Mouse (Mus musculus) left cerebral cortex, adult 2 months (tissue): ENCODE results near the gene Phlda1. TPM values are rescaled to one million over a fixed set of nuclear protein-coding genes. Genes with fewer than 3 reads are reported as not detected.

Experiments
- DNase-seq, 2 experiments: peaks; one replicate each; pipeline ENCODE4 v3.0.0; 2021 to 2022; ENCODE audit warnings: low spot score in 2 of 2, mixed read lengths in 1 of 2; ENCODE audit errors: extremely low spot score in 1 of 2
- H3K27ac ChIP-seq: fragments of 200-600 bp; 2 replicates; pipeline ENCODE4 v1.8.1; 2022
- H3K4me3 ChIP-seq: fragments of 200-600 bp; 2 replicates; pipeline ENCODE4 v1.8.1; 2022
- CTCF ChIP-seq: fragments of 200-600 bp; IDR thresholded peaks from 2 replicates; pipeline ENCODE4 v1.8.1; 2022; ENCODE audit warnings: antibody characterized with exemption, mild to moderate bottlenecking, moderate library complexity
- intact Hi-C: fragments of 180-260 bp; cut with DNase I; formaldehyde crosslinking; loops from one replicate; pipeline ENCODE4 v1.15.1; 2025
- total RNA-seq, 2 experiments: library from RNA; stranded (reverse); gene quantifications; 2 replicates each; pipeline ENCODE4 v1.2.3; 2021

The Phlda1 gene
- total RNA-seq, 2 experiments from 2014 or later, result 31.3 to 42.2 TPM

GRCm38 (mm10) chr10:111516804-111517436 lies 10.8 kb downstream of the Phlda1 start:
- no peak for TF ChIP-seq CTCF
- no peak overlapping the region for H3K27ac ChIP-seq
- no peak overlapping the region for H3K4me3 ChIP-seq
- no peak for DNase-seq
- intact Hi-C loops, result no loop called here

GRCm38 (mm10) chr10:111518350-111518749 lies 12.3 kb downstream of the Phlda1 start:
- DNase-seq, result no peak

GRCm38 (mm10) chr10:111519620-111520370 lies 13.7 kb downstream of the Phlda1 start:
- DNase-seq, result no peak
- intact Hi-C loops, result no loop called here
- TF ChIP-seq CTCF, result no peak
- Histone ChIP-seq H3K4me3 (no peak overlapping the region), H3K27ac (no peak overlapping the region)

More at GRCm38 (mm10) chr10:111518350-111518749, 12.3 kb downstream of the Phlda1 start:
- no peak overlapping the region for H3K4me3 ChIP-seq
- H3K27ac ChIP-seq, result no peak overlapping the region
- intact Hi-C loops, result no loop called here
- no peak for TF ChIP-seq CTCF

GRCm38 (mm10) chr10:111520621-111521020 lies 14.5 kb downstream of the Phlda1 start:
- TF ChIP-seq CTCF, result no peak
- Histone ChIP-seq H3K4me3 (no peak overlapping the region), H3K27ac (no peak overlapping the region)
- DNase-seq, result no peak
- intact Hi-C loops, result no loop called here

GRCm38 (mm10) chr10:111521636-111522035 lies 15.6 kb downstream of the Phlda1 start:
- no peak for DNase-seq
- TF ChIP-seq CTCF, result no peak
- H3K27ac ChIP-seq, result no peak overlapping the region
- no peak overlapping the region for H3K4me3 ChIP-seq
- intact Hi-C loops, result no loop called here

GRCm38 (mm10) chr10:111522230-111522629 lies 16.1 kb downstream of the Phlda1 start:
- intact Hi-C loops, result no loop called here
- H3K27ac ChIP-seq, result no peak overlapping the region
- DNase-seq, result no peak
- no peak for TF ChIP-seq CTCF
- H3K4me3 ChIP-seq, result no peak overlapping the region

- H3K27ac ChIP-seq, result no peak overlapping the region
- DNase-seq, result no peak
- H3K4me3 ChIP-seq, result no peak overlapping the region
- intact Hi-C loops, result no loop called here
- no peak for TF ChIP-seq CTCF
These were observed 17.8 kb downstream of the Phlda1 start for GRCm38 (mm10) chr10:111523894-111524293.

- peak in 1 of 2 experiments; percentile 29 for DNase-seq
- Histone ChIP-seq H3K27ac (no peak overlapping the region), H3K4me3 (no peak overlapping the region)
- no peak for TF ChIP-seq CTCF
- intact Hi-C loops, result no loop called here
These were observed 21.0 kb downstream of the Phlda1 start for GRCm38 (mm10) chr10:111527057-111527456.

GRCm38 (mm10) chr10:111527613-111528012 lies 21.5 kb downstream of the Phlda1 start:
- DNase-seq, result no peak
- TF ChIP-seq CTCF, result no peak
- intact Hi-C loops, result no loop called here
- Histone ChIP-seq H3K27ac (no peak overlapping the region), H3K4me3 (no peak overlapping the region)

GRCm38 (mm10) chr10:111528283-111528682 lies 22.2 kb downstream of the Phlda1 start:
- no peak for DNase-seq
- intact Hi-C loops, result no loop called here
- Histone ChIP-seq H3K4me3 (no peak overlapping the region), H3K27ac (no peak overlapping the region)
- no peak for TF ChIP-seq CTCF

- no peak for DNase-seq
- no peak overlapping the region for H3K4me3 ChIP-seq
- TF ChIP-seq CTCF, result no peak
- intact Hi-C loops, result no loop called here
- no peak overlapping the region for H3K27ac ChIP-seq
These were observed 24.3 kb downstream of the Phlda1 start for GRCm38 (mm10) chr10:111530398-111530797.

- no peak overlapping the region for H3K27ac ChIP-seq
- no peak for TF ChIP-seq CTCF
- intact Hi-C loops, result no loop called here
- no peak overlapping the region for H3K4me3 ChIP-seq
- DNase-seq, result no peak
These were observed 28.6 kb downstream of the Phlda1 start for GRCm38 (mm10) chr10:111534691-111535090.

- intact Hi-C loops, result no loop called here
These were observed 31.3 kb downstream of the Phlda1 start for GRCm38 (mm10) chr10:111537410-111537809.

More at GRCm38 (mm10) chr10:111537410-111537809, 31.3 kb downstream of the Phlda1 start:
- H3K27ac ChIP-seq, result no peak overlapping the region
- H3K4me3 ChIP-seq, result no peak overlapping the region
- TF ChIP-seq CTCF, result no peak
- DNase-seq, result no peak
